Mouse (Mus musculus): ENCODE data around the gene Kcnq2.

- TF ChIP-seq CTCF (IDR thresholded peaks at IDR 0.05; ENCODE audit: low read depth) (no peak), EP300 (IDR thresholded peaks at IDR 0.05; ENCODE audit: low read depth) (no peak)
These were observed 1.1 kb downstream of the Kcnq2 start for GRCm38 (mm10) chr2:181133837-181134590.

Measured in heart, postnatal 0 days (tissue).